Mouse (Mus musculus) adipose tissue, adult 10 weeks (tissue): Measurements from ENCODE around the gene Rhobtb1. TPM values are rescaled to one million over a fixed set of nuclear protein-coding genes. Genes with fewer than 3 reads are reported as not detected.

ENCODE experiments used
- polyA plus RNA-seq: library from polyadenylated mRNA; stranded (reverse); fragments of 350-450 nt; fragmentation: Illumina TruSeq; extraction: RNeasy Lipid Tissue Mini Kit (QIAGEN cat#74804); gene quantifications from one replicate; pipeline ENCODE4 v1.2.3, GENCODE M21; 2014; ENCODE audit warnings: low read depth, low replicate concordance

The Rhobtb1 gene
- 9.8 TPM for polyA plus RNA-seq

GRCm38 (mm10) chr10:69151045-69151444, at the start of gene Rhobtb1:
Rhobtb1 (plus strand) TSS chr10:69151434.

DNA sequence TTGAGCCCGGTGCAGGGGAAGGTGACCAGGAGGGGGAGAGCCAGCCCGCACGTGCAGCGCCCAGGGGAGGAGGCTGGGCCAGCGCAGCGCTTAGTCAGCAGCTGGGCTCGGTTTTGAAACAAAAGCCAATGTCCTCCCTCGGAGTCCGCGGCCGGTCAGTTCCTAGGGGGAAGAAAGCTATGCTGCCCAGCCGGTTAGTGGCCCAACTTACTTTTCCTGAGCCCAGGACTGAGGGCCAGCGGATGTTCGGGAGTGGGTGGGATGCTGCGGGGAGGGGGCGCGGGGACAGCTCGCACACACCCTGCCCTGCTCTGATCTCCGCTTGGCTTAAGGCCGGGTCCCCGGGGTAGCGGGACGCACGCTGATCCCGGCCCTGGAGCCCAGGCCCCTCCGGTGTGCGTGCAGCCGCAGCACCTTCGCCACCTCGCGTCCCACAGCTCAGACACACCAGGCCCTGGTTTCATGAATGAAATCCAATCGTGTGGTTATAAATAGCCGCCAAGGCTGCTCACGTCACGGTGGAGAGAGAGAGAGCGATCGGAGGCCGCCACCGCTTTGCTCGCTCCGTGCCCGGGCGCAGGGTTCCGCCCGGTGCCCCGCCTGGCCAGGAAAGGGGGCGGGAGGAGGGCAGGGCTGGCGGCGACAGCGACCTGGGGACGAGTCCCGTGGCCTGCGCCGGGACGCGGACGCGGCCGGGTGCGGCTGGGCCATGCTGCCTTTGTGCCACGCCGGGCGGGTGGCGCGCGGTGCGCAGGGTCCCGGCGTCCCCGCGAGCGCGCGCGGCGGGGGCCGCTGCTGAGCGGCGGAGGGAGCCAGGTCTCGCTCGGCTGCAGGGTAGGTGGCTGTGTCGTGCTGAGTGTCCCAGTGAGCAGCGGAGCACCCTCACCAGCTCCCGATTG, 61.6 kb downstream of the Rhobtb1 start, which contains the start of gene A930033H14Rik:
A930033H14Rik (minus strand) TSS at position 557 of the 899 bp plus-strand sequence.

Other genes starting within 250 kb of the Rhobtb1 start
- gene A930033H14Rik, start 61.7 kb downstream of the Rhobtb1 start, polyA plus RNA-seq, result 1.9 TPM
- 5.9 TPM for gene Cdk1, start 201.5 kb downstream of the Rhobtb1 start, polyA plus RNA-seq
- 26.4 TPM for gene Ank3, start 247.3 kb downstream of the Rhobtb1 start, polyA plus RNA-seq